Mouse (Mus musculus) forebrain, embryonic 12.5 days (tissue): ENCODE measurements around the gene Fat3. TPM values are rescaled to one million over a fixed set of nuclear protein-coding genes. Genes with fewer than 3 reads are reported as not detected.

Source experiments
- ATAC-seq: fragments of 200-750 bp; cut with Nextera tagmentation; 2 replicates; pipeline ENCODE4 v1.8.0; 2017; ENCODE audit warnings: moderate TSS enrichment; ENCODE audit not compliant: low FRiP score
- H3K27ac ChIP-seq: fragments of 300-500 bp; sonication (generic); 2 replicates; pipeline ENCODE4 v1.5.1; 2016; ENCODE audit warnings: mild to moderate bottlenecking
- H3K27me3 ChIP-seq: fragments of 300-500 bp; sonication (generic); 2 replicates; pipeline ENCODE4 v1.6.1; 2016; ENCODE audit warnings: mild to moderate bottlenecking
- H3K36me3 ChIP-seq: fragments of 300-500 bp; sonication (generic); replicated peaks from 2 replicates; pipeline ENCODE4 v1.6.1; 2016; ENCODE audit warnings: mild to moderate bottlenecking
- H3K4me1 ChIP-seq: fragments of 300-500 bp; sonication (generic); 2 replicates; pipeline ENCODE4 v1.6.1; 2016
- H3K4me2 ChIP-seq: fragments of 300-500 bp; sonication (generic); 2 replicates; pipeline ENCODE4 v1.6.1; 2016; ENCODE audit warnings: mild to moderate bottlenecking, moderate library complexity
- H3K4me3 ChIP-seq: fragments of 300-500 bp; sonication (generic); replicated peaks from 2 replicates; pipeline ENCODE4 v1.5.1; 2016; ENCODE audit warnings: mild to moderate bottlenecking
- H3K9ac ChIP-seq: fragments of 300-500 bp; sonication (generic); 2 replicates; pipeline ENCODE4 v1.6.1; 2016; ENCODE audit warnings: mild to moderate bottlenecking
- H3K9me3 ChIP-seq: fragments of 300-500 bp; sonication (generic); 2 replicates; pipeline ENCODE4 v1.6.1; 2016
- WGBS: fragments of 180-500 bp; shearing (Covaris S2); methylation state at CpG from one replicate; pipeline ENCODE4 v1.1.7; 2016; 5-methylcytosine and 5-hydroxymethylcytosine counted together
- polyA plus RNA-seq: library from polyadenylated mRNA; unstranded; fragments of >200 nt; fragmentation: Nextera tagmentation; extraction: Ambion mirVana; gene quantifications from 2 replicates; pipeline ENCODE4 v1.2.1, GENCODE M21; 2016

Fat3 gene
- polyA plus RNA-seq, 1 experiment from 2014 or later: 13.0 TPM

DNA sequence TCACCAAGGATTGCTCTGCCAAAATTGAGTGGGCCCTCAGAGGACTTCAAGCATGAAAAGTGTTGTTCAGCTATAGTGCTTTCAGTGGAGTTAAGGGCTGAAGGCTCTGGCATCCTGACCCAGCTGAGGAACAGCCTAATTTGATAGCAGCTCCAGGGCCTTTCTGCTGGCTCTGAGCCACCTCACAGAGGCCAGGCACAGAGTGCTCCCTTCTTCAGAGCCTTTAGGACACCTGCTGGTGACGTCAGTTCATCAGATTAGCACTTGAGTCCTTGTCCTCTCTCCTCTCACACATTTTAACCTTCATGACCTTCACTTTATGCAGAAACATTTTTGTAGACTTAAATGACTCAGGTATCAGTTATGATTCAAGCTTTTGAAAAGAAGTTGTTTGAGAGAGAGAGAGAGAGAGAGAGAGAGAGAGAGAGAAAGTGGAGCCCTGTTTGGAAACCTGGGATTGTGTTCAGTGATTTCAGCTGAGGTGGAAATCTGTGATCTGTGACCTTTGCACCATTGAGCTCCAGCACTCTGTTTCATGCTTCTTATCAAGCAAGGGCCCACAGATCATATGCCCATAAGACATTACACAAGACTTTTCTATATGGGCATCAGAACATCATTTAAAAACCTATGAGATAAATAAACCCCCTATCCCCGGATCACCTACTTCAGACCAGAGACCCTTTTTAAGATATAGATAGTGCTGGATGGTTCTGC, 591.5 kb downstream of the Fat3 start:
- Histone ChIP-seq H3K27me3 (no peaks in the 10 kb centered on the region), H3K4me2 (no peak overlapping the region), H3K9ac (no peak overlapping the region), H3K9me3 (no peaks in the 10 kb centered on the region), H3K4me3 (no peak overlapping the region), H3K36me3 (0 out of 2 replicates have a peak, but pooled peaks cover 3% of the 10 kb centered on the region), H3K27ac (no peak overlapping the region), H3K4me1 (0 out of 2 replicates have a peak, but pooled peaks cover 1% of the 10 kb centered on the region)
- WGBS: 62% methylated on average over 2 of the region's 2 CpGs
- no peak for ATAC-seq

DNA sequence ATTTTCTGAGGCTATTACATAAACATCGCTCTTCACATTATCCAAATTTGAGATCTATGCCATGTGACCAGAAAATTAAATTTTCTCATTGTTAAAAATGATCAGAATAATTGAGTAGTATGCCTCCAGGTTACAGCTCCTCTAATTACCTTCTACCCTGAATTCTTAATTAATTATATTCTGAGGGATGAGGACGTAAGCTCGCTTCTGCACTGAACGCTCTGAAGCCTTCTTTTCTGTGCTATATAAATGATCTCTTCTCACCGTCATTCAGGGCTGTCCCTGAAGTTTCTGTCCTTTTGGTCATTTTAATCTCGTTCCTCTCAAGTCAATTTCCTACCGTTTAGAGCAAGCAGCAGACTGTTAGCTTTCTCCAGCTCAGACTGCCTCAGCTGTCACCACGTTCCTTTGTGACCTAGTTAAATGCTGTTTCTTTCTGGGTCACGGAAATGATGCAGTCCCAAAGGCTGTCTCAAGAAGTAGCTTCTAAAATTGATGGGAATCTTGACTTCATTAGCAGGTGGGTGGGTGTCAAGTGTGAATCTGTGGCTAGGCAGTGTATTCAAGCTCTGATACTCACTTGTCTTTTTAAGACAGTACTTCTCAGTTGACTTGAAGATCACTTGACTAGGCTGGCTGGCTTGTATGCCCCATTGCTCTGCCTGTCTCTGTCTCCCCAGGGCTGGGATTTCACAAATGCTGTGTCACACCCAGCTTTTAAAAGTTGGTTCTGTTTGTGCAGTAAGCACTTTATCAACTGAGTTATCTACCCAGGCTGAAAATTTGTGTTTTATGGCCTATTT, 596.9 kb downstream of the Fat3 start:
- Histone ChIP-seq H3K9ac (no peak overlapping the region), H3K9me3 (no peaks in the 10 kb centered on the region), H3K4me1 (peaks cover 7% of the 10 kb centered on the region; the same call in 1 of the 2 replicates), H3K4me3 (no peak overlapping the region), H3K4me2 (no peak overlapping the region), H3K27ac (peak overlapping the region; percentile 50; the same call in 1 of the 2 replicates), H3K27me3 (no peaks in the 10 kb centered on the region), H3K36me3 (no peaks in the 10 kb centered on the region)
- ATAC-seq: peak; percentile 39; the same call in 1 of the 2 replicates
- WGBS: 37% methylated on average over 9 of the region's 9 CpGs

DNA sequence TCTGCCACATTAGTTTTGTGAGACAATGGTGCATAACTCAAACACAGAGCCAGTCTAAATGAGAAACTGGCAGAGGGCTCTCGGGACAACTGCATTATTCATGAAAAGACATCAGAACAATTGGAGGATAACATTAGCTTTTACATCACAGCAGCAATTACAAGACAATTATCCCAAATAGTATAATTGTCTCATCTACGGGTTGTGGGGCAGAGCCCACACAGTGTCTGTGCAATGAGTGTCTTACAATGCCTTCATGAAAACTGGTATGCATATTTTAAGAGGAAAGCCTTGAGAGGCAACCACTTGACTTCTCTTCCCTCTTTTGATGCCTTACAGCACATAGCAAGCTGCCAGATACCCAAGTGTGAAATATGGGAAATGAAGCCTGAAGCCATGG, 603.0 kb downstream of the Fat3 start:
- no peak for ATAC-seq
- Histone ChIP-seq H3K27me3 (no peaks in the 10 kb centered on the region), H3K9me3 (no peaks in the 10 kb centered on the region), H3K4me3 (no peak overlapping the region), H3K4me2 (no peak overlapping the region), H3K4me1 (no peaks in the 10 kb centered on the region), H3K9ac (no peak overlapping the region), H3K36me3 (no peaks in the 10 kb centered on the region), H3K27ac (no peak overlapping the region)
- 50% methylated on average over 2 of the region's 2 CpGs for WGBS

DNA sequence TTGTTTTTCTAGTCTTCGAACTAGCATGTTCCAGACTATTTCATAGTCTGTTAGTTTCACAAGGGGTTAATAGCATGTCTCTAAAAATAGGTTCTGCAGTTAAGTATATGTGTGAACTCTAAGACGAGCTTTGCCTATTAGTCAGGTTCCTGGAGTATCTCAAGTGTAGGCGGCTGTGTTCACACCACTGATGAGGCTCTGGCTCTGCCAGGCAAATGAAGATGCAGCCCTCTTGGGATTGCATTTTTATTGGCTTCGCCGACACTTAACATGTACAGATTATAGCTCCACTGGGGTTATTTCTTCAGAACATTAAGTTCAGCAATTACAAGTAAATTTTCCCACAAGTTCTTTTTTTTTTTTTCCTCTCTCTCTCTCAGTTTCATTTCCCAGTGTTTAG, 614.3 kb downstream of the Fat3 start:
- Histone ChIP-seq H3K27ac (no peak overlapping the region), H3K4me1 (0 out of 2 replicates have a peak, but pooled peaks cover 3% of the 10 kb centered on the region), H3K36me3 (no peaks in the 10 kb centered on the region), H3K4me3 (no peak overlapping the region), H3K9me3 (no peaks in the 10 kb centered on the region), H3K27me3 (no peaks in the 10 kb centered on the region), H3K4me2 (no peak overlapping the region), H3K9ac (no peak overlapping the region)
- WGBS: 76% methylated on average over 5 of the region's 5 CpGs
- no peak for ATAC-seq

DNA sequence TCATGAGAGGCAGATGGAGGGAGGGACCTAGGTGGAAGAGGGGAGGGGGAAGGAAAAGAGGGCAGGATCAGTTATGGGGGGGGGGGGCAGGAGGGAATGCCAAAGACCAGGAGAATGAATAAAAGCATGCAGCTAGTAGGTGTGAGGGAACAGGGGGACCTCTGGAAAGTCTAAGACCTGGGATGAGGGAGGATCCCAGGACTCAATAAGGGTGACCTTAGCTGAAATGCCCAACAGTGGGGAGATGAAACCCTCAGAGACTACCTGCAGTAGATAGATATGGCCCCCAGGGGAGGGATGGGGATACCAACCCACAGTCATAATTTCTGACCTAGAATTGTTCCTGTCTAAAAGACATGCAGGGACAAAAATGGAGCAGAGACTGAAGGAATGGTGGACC, 620.3 kb downstream of the Fat3 start:
- no peak overlapping the region for H3K4me2 ChIP-seq
- no peaks in the 10 kb centered on the region for H3K36me3 ChIP-seq
- 0 out of 2 replicates have a peak, but pooled peaks cover 2% of the 10 kb centered on the region for H3K4me1 ChIP-seq
- H3K9me3 ChIP-seq: no peaks in the 10 kb centered on the region
- ATAC-seq: peak; percentile 30; the same call in 1 of the 2 replicates
- no peak overlapping the region for H3K27ac ChIP-seq
- H3K4me3 ChIP-seq: no peak overlapping the region
- H3K9ac ChIP-seq: no peak overlapping the region
- H3K27me3 ChIP-seq: no peaks in the 10 kb centered on the region

DNA sequence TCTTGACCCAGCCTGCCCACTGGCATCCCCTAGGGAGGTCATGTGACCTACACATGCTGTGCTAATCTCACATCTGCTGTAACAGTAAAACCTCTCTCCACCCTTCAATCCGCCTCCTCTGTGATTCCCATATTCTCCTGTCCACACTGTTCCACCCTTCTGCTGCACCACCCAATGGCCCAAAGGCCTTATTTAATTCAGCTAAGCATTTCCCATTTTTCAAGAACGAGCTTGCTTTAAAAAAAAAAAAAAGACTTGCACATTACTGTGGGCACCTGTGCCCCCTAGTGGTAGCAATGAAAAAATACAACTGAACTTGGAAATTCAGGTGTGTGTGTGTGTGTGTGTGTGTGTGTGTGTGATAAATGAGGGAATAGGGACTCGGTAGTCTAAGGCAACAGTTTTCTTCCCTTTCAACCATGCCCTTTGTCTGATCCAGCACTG, 620.9 kb downstream of the Fat3 start:
- no peak overlapping the region for H3K4me2 ChIP-seq
- H3K36me3 ChIP-seq: no peaks in the 10 kb centered on the region
- H3K27ac ChIP-seq: no peak overlapping the region
- H3K4me3 ChIP-seq: no peak overlapping the region
- no peaks in the 10 kb centered on the region for H3K27me3 ChIP-seq
- peak; percentile 61; the same call in 1 of the 2 replicates for ATAC-seq
- no peaks in the 10 kb centered on the region for H3K9me3 ChIP-seq
- no peak overlapping the region for H3K9ac ChIP-seq
- 22% methylated on average over 3 of the region's 3 CpGs for whole genome bisulfite sequencing
- 0 out of 2 replicates have a peak, but pooled peaks cover 2% of the 10 kb centered on the region for H3K4me1 ChIP-seq

DNA sequence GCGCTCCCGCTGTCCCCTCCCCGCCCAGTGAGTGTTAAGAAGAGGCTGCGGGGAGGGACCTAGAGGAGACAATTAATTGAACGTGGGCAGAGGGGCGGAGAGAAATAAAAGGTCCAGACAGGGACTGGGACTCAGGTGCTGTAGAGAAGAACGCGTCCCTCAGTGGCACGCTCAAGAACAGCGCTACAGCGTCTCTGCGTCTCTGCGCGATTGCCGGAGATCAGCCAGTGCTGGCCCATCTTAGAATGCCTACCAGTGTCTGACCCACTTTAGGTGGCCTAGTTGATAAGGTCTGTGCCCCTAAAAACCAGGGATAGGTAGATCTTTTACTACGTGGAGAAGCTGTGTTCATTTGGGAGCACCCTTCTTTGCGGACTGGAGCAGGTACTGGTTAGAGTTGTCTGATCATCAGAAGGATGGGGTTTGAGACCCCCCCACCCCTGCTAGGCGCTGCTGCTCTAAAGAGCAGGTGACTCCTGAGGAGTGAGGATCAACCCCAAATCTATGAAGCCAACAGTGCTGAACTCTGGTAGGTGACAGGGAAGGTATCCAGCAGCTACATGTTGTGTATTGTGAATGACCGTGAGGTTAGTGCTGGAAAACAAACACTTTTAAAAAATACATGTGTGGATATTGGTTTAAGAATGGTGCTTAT, 626.5 kb downstream of the Fat3 start, which contains the start of gene Mtnr1b:
Gene Mtnr1b, minus strand, starts transcription at position 51 of the 655 bp plus-strand sequence.
- Histone ChIP-seq H3K9ac (no peak within 1 kb of the TSS), H3K27me3 (peaks cover 13% of the 10 kb centered on the region), H3K4me3 (no peak within 1 kb of the TSS), H3K27ac (no peak within 1 kb of the TSS), H3K9me3 (no peaks in the 10 kb centered on the region), H3K36me3 (no peaks in the 10 kb centered on the region), H3K4me1 (no peaks in the 10 kb centered on the region), H3K4me2 (no peak within 1 kb of the TSS)
- ATAC-seq: no peak
- 55% methylated on average over 19 of the region's 19 CpGs for WGBS

DNA sequence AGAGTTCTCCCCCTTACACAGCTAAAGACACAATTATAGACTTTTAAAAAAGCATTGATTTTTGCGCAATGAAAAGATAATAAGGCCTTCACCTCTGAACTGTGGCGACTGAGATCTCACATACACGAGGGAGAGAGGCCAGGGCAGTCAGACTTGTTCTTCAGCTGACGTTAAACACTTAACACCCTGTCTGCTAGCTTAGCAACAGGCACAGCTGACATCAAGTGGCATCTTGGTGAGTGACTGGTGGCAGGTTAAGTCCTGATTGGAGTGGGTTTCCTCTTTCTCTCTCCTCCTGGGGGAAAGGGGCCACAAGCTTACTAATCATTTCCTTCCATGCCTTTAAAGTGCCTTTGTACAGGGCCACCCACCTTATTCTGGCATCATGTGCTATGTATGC, 631.1 kb downstream of the Fat3 start:
- H3K4me3 ChIP-seq: no peak overlapping the region
- no peak for ATAC-seq
- H3K4me1 ChIP-seq: no peaks in the 10 kb centered on the region
- H3K4me2 ChIP-seq: no peak overlapping the region
- 69% methylated on average over 4 of the region's 4 CpGs for WGBS
- H3K27ac ChIP-seq: no peak overlapping the region
- H3K9ac ChIP-seq: no peak overlapping the region
- no peaks in the 10 kb centered on the region for H3K36me3 ChIP-seq
- H3K9me3 ChIP-seq: no peaks in the 10 kb centered on the region
- peaks cover 13% of the 10 kb centered on the region for H3K27me3 ChIP-seq

DNA sequence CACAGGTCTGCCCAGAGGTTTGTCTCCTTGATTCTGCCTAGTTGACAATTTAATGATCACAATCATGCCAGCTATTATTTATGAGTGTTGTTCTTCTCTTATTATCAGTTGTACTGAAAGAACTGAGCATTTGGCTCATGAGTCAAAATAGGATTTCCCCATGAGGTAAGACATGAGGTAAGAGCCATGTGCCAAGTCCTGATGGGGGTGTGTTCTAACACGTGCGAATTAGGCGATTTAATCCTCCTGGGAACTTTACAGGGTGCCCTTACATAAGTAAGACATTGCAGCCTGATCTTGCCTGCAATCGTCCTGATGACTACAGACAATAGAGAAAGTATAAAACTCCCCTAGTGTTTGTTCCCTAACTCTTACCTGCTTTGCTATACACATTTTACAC, 631.6 kb downstream of the Fat3 start:
- Histone ChIP-seq H3K27ac (no peak overlapping the region), H3K36me3 (no peaks in the 10 kb centered on the region), H3K27me3 (peaks cover 7% of the 10 kb centered on the region), H3K9ac (no peak overlapping the region), H3K4me3 (no peak overlapping the region), H3K4me2 (no peak overlapping the region), H3K4me1 (no peaks in the 10 kb centered on the region), H3K9me3 (no peaks in the 10 kb centered on the region)
- WGBS: 59% methylated on average over 4 of the region's 4 CpGs
- no peak for ATAC-seq

DNA sequence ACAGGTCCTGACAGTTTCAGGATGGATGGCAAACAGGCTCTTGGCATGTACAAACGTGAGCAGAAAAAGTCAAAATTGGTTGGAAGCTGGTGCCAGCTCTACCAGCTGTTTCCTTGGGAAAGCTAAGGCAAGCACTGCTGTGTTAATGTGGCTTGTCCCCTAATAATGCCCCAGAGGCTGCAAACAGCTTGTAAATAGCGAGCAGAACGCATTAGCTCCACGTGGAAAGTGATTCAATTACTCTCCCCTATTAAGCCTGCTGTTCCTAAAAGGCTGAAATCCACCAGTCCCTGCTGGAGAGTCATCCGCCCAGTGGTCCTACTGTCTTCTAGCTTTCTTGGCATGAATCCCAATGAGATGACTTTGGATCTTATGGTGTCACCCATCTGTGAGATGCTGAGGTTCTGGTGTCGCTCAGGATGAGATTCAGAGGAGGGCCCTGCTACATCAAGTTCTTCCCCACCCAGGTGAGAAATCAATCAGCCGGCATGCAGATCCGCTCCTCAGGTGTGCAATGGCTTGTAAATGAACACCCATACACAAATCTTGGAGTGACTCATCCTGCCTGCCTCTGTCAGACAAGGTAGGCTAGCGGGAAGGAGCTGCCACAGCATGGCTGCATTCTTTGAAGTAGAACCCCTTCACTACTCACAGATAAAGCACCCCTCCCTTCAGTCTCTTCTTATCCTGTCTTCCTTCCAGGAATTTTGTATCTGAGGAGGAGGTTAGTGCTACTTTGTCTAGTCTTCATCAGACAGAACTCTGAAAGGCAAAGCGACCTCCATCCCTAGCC, 634.6 kb downstream of the Fat3 start:
- no peaks in the 10 kb centered on the region for H3K36me3 ChIP-seq
- H3K4me3 ChIP-seq: no peak overlapping the region
- WGBS: 70% methylated on average over 10 of the region's 10 CpGs
- no peaks in the 10 kb centered on the region for H3K27me3 ChIP-seq
- H3K4me1 ChIP-seq: no peaks in the 10 kb centered on the region
- no peak overlapping the region for H3K27ac ChIP-seq
- no peak overlapping the region for H3K4me2 ChIP-seq
- no peak for ATAC-seq
- H3K9me3 ChIP-seq: no peaks in the 10 kb centered on the region
- no peak overlapping the region for H3K9ac ChIP-seq

DNA sequence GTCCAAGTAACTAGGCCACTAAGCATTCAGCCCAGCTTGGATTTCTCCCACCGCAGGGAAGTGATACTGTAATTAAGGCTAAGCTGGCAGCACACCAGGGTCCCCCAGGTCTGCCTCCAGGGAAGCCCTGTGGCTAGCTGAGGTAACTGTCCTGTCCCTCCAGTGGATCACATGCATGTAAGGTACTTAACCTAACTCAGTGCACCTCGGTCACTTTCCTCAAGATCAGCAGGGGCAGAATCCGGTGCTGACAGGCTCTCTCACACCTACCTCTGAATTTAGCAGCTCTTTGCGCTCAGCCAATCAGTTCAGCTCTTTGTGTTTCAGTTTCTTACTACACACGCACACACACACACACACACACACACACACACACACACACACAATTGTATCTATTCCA, 639.7 kb downstream of the Fat3 start:
- H3K4me1 ChIP-seq: no peaks in the 10 kb centered on the region
- H3K27me3 ChIP-seq: no peaks in the 10 kb centered on the region
- no peaks in the 10 kb centered on the region for H3K9me3 ChIP-seq
- WGBS: 77% methylated on average over 5 of the region's 5 CpGs
- no peak overlapping the region for H3K9ac ChIP-seq
- no peak overlapping the region for H3K4me3 ChIP-seq
- H3K36me3 ChIP-seq: no peaks in the 10 kb centered on the region
- H3K27ac ChIP-seq: no peak overlapping the region
- no peak for ATAC-seq
- H3K4me2 ChIP-seq: no peak overlapping the region
